Mouse (Mus musculus) layer of hippocampus, adult 9-10 months (tissue): ENCODE measurements at regions not wholly inside any gene's neighbourhood (a gene's known extent, or its start where the extent isn't known, plus 50 kb on each side); places are given as distances from the start of the nearest gene placed in this dataset.

Source experiments
- DNase-seq: peaks from one replicate; pipeline ENCODE4 v3.0.0; 2022; ENCODE audit warnings: low spot score

GRCm38 (mm10) chr13:48094275-48095035 is 166.6 kb upstream of the Id4 start:
- no peak for DNase-seq

GRCm38 (mm10) chr13:48102156-48102555 is 158.9 kb upstream of the Id4 start:
- DNase-seq: no peak

GRCm38 (mm10) chr13:48102576-48102975 is 158.5 kb upstream of the Id4 start:
- DNase-seq: no peak

GRCm38 (mm10) chr13:48104766-48105165 is 156.3 kb upstream of the Id4 start:
- no peak for DNase-seq

GRCm38 (mm10) chr13:48106946-48107345 is 154.1 kb upstream of the Id4 start:
- no peak for DNase-seq

GRCm38 (mm10) chr13:48115890-48116289 is 145.1 kb upstream of the Id4 start:
- no peak for DNase-seq

GRCm38 (mm10) chr13:48126582-48126981 is 134.4 kb upstream of the Id4 start:
- DNase-seq: no peak

- no peak for DNase-seq
These were observed 130.3 kb upstream of the Id4 start for GRCm38 (mm10) chr13:48130724-48131123.

- DNase-seq: no peak
These were observed 129.3 kb upstream of the Id4 start for GRCm38 (mm10) chr13:48131681-48132080.

GRCm38 (mm10) chr13:48145976-48146375 is 115.1 kb upstream of the Id4 start:
- no peak for DNase-seq

- DNase-seq: no peak
These were observed 114.0 kb upstream of the Id4 start for GRCm38 (mm10) chr13:48147061-48147460.

- DNase-seq: no peak
These were observed 107.8 kb upstream of the Id4 start for GRCm38 (mm10) chr13:48153248-48153647.

GRCm38 (mm10) chr13:48153684-48154413 is 107.2 kb upstream of the Id4 start:
- no peak for DNase-seq

GRCm38 (mm10) chr13:48154414-48155105 is 106.5 kb upstream of the Id4 start:
- no peak for DNase-seq

GRCm38 (mm10) chr13:48159020-48159910 is 101.8 kb upstream of the Id4 start:
- no peak for DNase-seq

GRCm38 (mm10) chr13:48160161-48160560 is 100.9 kb upstream of the Id4 start:
- DNase-seq: no peak

GRCm38 (mm10) chr13:48161339-48161738 is 99.7 kb upstream of the Id4 start:
- DNase-seq: no peak

- no peak for DNase-seq
These were observed 96.4 kb upstream of the Id4 start for GRCm38 (mm10) chr13:48164586-48164985.

GRCm38 (mm10) chr13:48165838-48166237 is 95.2 kb upstream of the Id4 start:
- DNase-seq: no peak

- no peak for DNase-seq
These were observed 93.1 kb upstream of the Id4 start for GRCm38 (mm10) chr13:48167976-48168375.

GRCm38 (mm10) chr13:48171309-48171953 is 89.6 kb upstream of the Id4 start:
- DNase-seq: no peak
